Mouse (Mus musculus): ENCODE results near the gene Tet2.

DNA sequence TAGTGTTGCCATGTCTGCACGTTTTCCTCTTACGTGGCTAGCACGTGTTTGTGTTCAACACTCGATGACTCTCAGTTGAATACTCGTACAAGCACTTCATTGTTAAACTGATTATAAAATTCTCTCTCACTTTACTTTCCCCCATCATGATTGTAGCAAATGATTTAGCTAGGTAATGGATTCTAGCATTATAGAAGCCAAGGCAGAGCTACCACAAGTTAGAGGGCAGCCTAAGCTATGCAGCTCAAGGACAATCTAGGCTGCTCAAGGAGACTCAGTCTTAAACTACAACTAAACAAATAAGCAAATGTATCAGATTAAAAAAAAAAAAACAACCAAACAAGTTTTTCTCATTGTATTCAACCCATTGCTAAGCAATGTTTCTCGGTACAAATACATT lies 12.7 kb downstream of the Tet2 start:
- no peak for TF ChIP-seq CTCF (IDR thresholded peaks at IDR 0.05; ENCODE audit: low read depth, low read length)
- no peak for TF ChIP-seq POLR2A (IDR thresholded peaks at IDR 0.05; ENCODE audit: borderline replicate concordance, low read depth, low read length)

All from bone marrow macrophage, adult 2 months (primary cell).